Mouse (Mus musculus) lung, embryonic 16.5 days (tissue): ENCODE results near the gene Tubb2a. TPM values are rescaled to one million over a fixed set of nuclear protein-coding genes. Genes with fewer than 3 reads are reported as not detected.
"Not testable (repeated sequence)": the region's sequence is repeated elsewhere in the genome, so short reads cannot be mapped to it uniquely, and the experiment has no call there.

Source experiments
- ATAC-seq: fragments of 200-750 bp; cut with Nextera tagmentation; 2 replicates; pipeline ENCODE4 v1.8.0; 2017; ENCODE audit warnings: low read depth, mild to moderate bottlenecking, moderate library complexity
- H3K27ac ChIP-seq: fragments of 300-500 bp; sonication (generic); 2 replicates; pipeline ENCODE4 v1.5.1; 2014; ENCODE audit warnings: mild to moderate bottlenecking, control low read depth, low read length
- H3K27me3 ChIP-seq: fragments of 300-500 bp; sonication (generic); 2 replicates; pipeline ENCODE4 v1.6.1; 2014; ENCODE audit warnings: low read depth, low read length, mixed read lengths; ENCODE audit not compliant: control insufficient read depth, insufficient read depth
- H3K36me3 ChIP-seq: fragments of 300-500 bp; sonication (generic); 2 replicates; pipeline ENCODE4 v1.6.1; 2014; ENCODE audit warnings: low read length; ENCODE audit not compliant: control insufficient read depth, insufficient read depth
- H3K4me1 ChIP-seq: fragments of 300-500 bp; sonication (generic); replicated peaks from 2 replicates; pipeline ENCODE4 v1.6.1; 2014; ENCODE audit warnings: low read length, mixed read lengths; ENCODE audit not compliant: control insufficient read depth, insufficient read depth
- H3K4me2 ChIP-seq: fragments of 300-500 bp; sonication (generic); 2 replicates; pipeline ENCODE4 v1.6.1; 2014; ENCODE audit warnings: low read depth, low read length, control low read depth
- H3K4me3 ChIP-seq: fragments of 300-500 bp; sonication (generic); 2 replicates; pipeline ENCODE4 v1.5.1; 2014; ENCODE audit warnings: mild to moderate bottlenecking, low read length, control low read depth
- H3K9ac ChIP-seq: fragments of 300-500 bp; sonication (generic); 2 replicates; pipeline ENCODE4 v1.6.1; 2014; ENCODE audit warnings: low read length, control low read depth
- H3K9me3 ChIP-seq: fragments of 300-500 bp; sonication (generic); 2 replicates; pipeline ENCODE4 v1.6.1; 2016; ENCODE audit warnings: low read length; ENCODE audit not compliant: control insufficient read depth
- WGBS: fragments of 180-500 bp; shearing (Covaris S2); extraction: QIAGEN DNeasy Blood & Tissue Kit; methylation state at CpG from one replicate; pipeline ENCODE4 v1.1.7; 2014; 5-methylcytosine and 5-hydroxymethylcytosine counted together
- polyA plus RNA-seq: library from polyadenylated mRNA; unstranded; fragments of >200 nt; fragmentation: Nextera tagmentation; extraction: Ambion mirVana; gene quantifications from 2 replicates; pipeline ENCODE4 v1.2.1, GENCODE M21; 2015

The Tubb2a gene
- polyA plus RNA-seq, 1 experiment from 2014 or later, result 185 TPM

DNA sequence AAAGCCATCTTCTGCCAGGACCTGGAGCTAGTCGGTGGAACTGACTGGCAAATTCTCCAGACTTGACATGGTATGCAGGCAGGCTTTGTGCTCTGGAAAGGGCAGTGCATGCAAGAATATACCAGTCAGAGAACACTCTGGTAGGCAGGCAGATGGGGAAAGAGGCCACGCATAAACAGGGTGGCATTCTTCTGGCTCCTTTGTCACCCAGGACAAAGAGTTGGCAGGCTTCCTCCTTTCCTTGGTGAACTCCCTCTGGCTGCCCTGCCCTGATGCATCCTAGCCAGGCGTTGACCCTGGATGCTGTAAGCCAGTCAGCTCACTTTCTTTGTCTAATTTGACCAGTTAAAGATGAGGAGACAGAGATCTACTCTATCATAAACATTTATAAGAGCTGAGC, 19.3 kb upstream of the Tubb2a start:
- no peak for ATAC-seq
- Histone ChIP-seq H3K27me3 (no peaks in the 10 kb centered on the region), H3K9ac (no peak overlapping the region), H3K4me2 (no peak overlapping the region), H3K9me3 (no peaks in the 10 kb centered on the region), H3K4me3 (no peak overlapping the region), H3K27ac (peak overlapping the region; percentile 68; the same call in 1 of the 2 replicates), H3K4me1 (peaks cover 11% of the 10 kb centered on the region; the same call in 1 of the 2 replicates), H3K36me3 (no peaks in the 10 kb centered on the region)
- WGBS, result 79% methylated on average over 3 of the region's 3 CpGs

DNA sequence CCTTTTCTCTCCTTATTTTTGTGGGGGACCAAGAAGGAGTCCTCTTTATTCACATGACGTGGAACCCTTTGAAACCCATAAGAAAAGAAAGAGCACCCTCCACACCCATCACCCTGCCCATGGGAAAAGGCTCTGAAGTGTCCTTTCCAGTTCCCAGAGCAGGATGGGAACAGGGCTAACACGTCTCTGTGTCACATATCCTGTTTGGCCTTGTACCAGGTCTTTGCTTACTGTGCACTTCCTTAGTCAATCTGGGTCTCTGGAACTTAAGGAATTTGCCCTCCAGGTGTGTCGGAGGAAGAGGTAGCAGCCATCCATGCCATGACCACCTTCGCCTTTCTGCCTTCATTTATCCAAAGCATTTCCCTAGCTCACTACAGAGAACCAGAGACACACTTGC, 18.6 kb upstream of the Tubb2a start:
- peak; percentile 96 for ATAC-seq
- 43% methylated on average over 4 of the region's 4 CpGs for WGBS
- H3K4me3 ChIP-seq, result no peak overlapping the region
- no peaks in the 10 kb centered on the region for H3K9me3 ChIP-seq
- H3K9ac ChIP-seq, result no peak overlapping the region
- peak overlapping the region; percentile 68 for H3K27ac ChIP-seq
- peaks cover 11% of the 10 kb centered on the region; the same call in 1 of the 2 replicates for H3K4me1 ChIP-seq
- no peaks in the 10 kb centered on the region for H3K36me3 ChIP-seq
- H3K4me2 ChIP-seq, result peak overlapping the region; percentile 24; the same call in 1 of the 2 replicates
- H3K27me3 ChIP-seq, result no peaks in the 10 kb centered on the region

GRCm38 (mm10) chr13:34095542-34096435, 18.0 kb upstream of the Tubb2a start:
- 30% methylated on average over 6 of the region's 7 CpGs for whole genome bisulfite sequencing
- Histone ChIP-seq H3K9ac (no peak overlapping the region), H3K9me3 (no peaks in the 10 kb centered on the region), H3K27ac (peak overlapping the region; percentile 68), H3K36me3 (no peaks in the 10 kb centered on the region), H3K27me3 (no peaks in the 10 kb centered on the region), H3K4me3 (no peak overlapping the region), H3K4me1 (peaks cover 11% of the 10 kb centered on the region; the same call in 1 of the 2 replicates), H3K4me2 (peak overlapping the region; percentile 24)
- peak; percentile 82 for ATAC-seq

GRCm38 (mm10) chr13:34089358-34089757, 11.6 kb upstream of the Tubb2a start:
- no peak overlapping the region for H3K4me3 ChIP-seq
- H3K36me3 ChIP-seq, result no peaks in the 10 kb centered on the region
- no peaks in the 10 kb centered on the region for H3K9me3 ChIP-seq
- H3K4me1 ChIP-seq, result 0 out of 2 replicates have a peak, but pooled peaks cover 3% of the 10 kb centered on the region
- peak overlapping the region; percentile 35; the same call in 1 of the 2 replicates for H3K27ac ChIP-seq
- no peak overlapping the region for H3K4me2 ChIP-seq
- H3K27me3 ChIP-seq, result no peaks in the 10 kb centered on the region
- H3K9ac ChIP-seq, result no peak overlapping the region
- peak; percentile 71 for ATAC-seq
- WGBS, result 51% methylated on average over 3 of the region's 3 CpGs

DNA sequence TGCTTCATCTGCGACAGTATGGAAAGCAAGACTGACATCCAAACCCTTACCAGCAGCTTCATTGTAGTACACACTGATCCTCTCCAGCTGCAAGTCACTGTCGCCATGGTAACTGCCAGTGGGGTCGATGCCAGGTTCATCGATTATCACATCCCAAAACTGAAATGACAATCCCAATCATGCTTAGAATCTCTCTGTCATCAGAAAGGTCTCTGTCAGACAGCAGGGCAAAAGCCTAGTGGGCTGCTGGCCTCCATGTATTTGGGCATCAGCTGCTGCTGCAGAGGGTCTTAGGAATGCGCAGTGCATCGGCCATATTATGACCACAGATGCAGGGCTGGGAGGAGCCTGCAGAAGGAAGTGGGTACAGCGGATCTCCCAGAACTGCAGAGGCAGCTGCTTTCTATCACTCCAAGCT, 11.1 kb upstream of the Tubb2a start:
- H3K4me2 ChIP-seq, result no peak overlapping the region
- peak overlapping the region; percentile 35 for H3K27ac ChIP-seq
- peaks cover 7% of the 10 kb centered on the region for H3K4me1 ChIP-seq
- WGBS, result 41% methylated on average over 7 of the region's 7 CpGs
- no peak overlapping the region for H3K4me3 ChIP-seq
- no peaks in the 10 kb centered on the region for H3K27me3 ChIP-seq
- ATAC-seq, result peak; percentile 61; the same call in 1 of the 2 replicates
- no peak overlapping the region for H3K9ac ChIP-seq
- no peaks in the 10 kb centered on the region for H3K36me3 ChIP-seq
- H3K9me3 ChIP-seq, result no peaks in the 10 kb centered on the region

DNA sequence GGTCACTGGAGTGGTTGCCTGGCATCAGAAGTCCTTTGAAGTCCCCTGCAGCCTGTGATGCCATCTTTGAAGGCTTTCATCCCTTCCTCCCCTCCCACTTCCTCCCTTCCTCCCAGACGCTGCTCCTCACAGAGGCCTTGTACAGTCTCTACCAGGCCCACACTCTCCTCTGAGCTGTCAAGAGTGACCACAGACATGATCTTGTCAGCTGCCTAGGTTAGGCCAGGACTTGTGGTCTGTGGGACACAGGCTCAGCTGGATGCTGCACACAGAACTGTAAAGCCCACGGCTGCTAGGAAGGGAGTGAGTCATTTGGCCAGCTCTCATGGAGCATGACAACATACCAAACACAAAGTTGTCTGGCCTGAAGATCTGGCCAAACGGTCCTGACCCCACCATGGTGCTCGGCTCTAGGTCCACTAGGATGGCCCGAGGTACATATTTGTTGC, 10.4 kb upstream of the Tubb2a start:
- H3K9ac ChIP-seq, H3K27ac ChIP-seq, H3K4me2 ChIP-seq, H3K4me1 ChIP-seq, H3K9me3 ChIP-seq, H3K36me3 ChIP-seq, H3K4me3 ChIP-seq, H3K27me3 ChIP-seq, ATAC-seq: not testable (repeated sequence)
- WGBS, result 41% methylated on average over 5 of the region's 5 CpGs

- Histone ChIP-seq H3K27ac (peak overlapping the region; percentile 30; the same call in 1 of the 2 replicates), H3K36me3 (no peaks in the 10 kb centered on the region), H3K4me1 (peaks cover 9% of the 10 kb centered on the region), H3K4me2 (no peak overlapping the region), H3K9ac (no peak overlapping the region), H3K9me3 (no peaks in the 10 kb centered on the region), H3K27me3 (no peaks in the 10 kb centered on the region), H3K4me3 (no peak overlapping the region)
- no peak; the same call in 1 of the 2 replicates for ATAC-seq
- WGBS, result 44% methylated on average over 7 of the region's 7 CpGs
These were observed 9.4 kb upstream of the Tubb2a start for GRCm38 (mm10) chr13:34087052-34087812.

DNA sequence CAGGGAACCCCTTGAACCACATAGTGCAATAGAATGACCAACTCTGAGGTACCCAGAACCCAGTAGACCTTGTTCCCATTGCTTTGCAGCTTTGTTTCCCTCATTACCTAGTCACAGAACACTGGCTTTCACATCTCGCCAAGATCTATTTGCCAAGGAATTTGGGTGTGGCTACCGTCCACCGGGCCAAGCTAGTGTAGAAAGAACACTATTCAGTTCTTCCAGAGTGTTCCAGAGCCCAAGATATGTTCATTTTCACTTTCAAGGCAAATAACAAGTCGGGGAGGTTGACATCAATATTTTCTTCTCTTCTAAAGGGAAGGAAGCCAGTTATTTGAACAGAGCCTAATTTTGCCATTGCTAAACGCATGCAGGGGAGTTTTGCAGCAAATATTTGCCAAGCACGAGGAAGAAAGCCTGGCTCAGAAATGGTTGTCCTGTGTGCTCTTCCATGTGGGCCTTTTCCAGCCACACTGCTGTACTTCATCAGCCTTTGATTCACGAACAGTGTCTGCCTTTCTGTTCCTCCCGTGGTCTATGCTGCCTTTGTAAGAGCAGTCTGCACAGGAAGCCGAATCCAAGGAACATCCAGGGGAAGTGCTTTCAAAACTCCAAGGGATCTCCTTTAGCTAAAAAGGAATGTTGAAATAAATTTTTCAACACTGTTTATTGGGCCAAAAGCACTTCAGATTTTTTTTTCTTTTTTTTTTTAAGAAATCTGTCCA, 6.4 kb upstream of the Tubb2a start:
- WGBS, result 36% methylated on average over 9 of the region's 9 CpGs
- peaks cover 9% of the 10 kb centered on the region for H3K4me1 ChIP-seq
- H3K36me3 ChIP-seq, result no peaks in the 10 kb centered on the region
- H3K27ac ChIP-seq, result peak overlapping the region; percentile 64
- H3K4me2 ChIP-seq, result no peak overlapping the region
- no peaks in the 10 kb centered on the region for H3K9me3 ChIP-seq
- no peaks in the 10 kb centered on the region for H3K27me3 ChIP-seq
- H3K4me3 ChIP-seq, result no peak overlapping the region
- no peak for ATAC-seq
- no peak overlapping the region for H3K9ac ChIP-seq
